Mouse (Mus musculus) myocyte (in vitro differentiated cells): ENCODE results near the gene Bhmt. TPM values are rescaled to one million over a fixed set of nuclear protein-coding genes. Genes with fewer than 3 reads are reported as not detected.
"Not testable (repeated sequence)": the region's sequence is repeated elsewhere in the genome, so short reads cannot be mapped to it uniquely, and the experiment has no call there.

ENCODE experiments used
- H3K27me3 ChIP-seq: one replicate; pipeline ENCODE4 v1.6.1; 2011; ENCODE audit not compliant: control insufficient read depth, insufficient read depth, insufficient read length
- H3K36me3 ChIP-seq: one replicate; pipeline ENCODE4 v1.6.1; 2011; ENCODE audit not compliant: control insufficient read depth, insufficient read depth
- H3K4me2 ChIP-seq: one replicate; pipeline ENCODE4 v1.6.1; 2011; ENCODE audit warnings: low read depth, control low read depth
- H3K4me3 ChIP-seq: one replicate; pipeline ENCODE4 v1.5.1; 2011; ENCODE audit warnings: mild to moderate bottlenecking, control low read depth, moderate library complexity
- H3K79me2 ChIP-seq: one replicate; pipeline ENCODE4 v1.6.1; 2011; ENCODE audit not compliant: control insufficient read depth, insufficient read depth
- H3ac ChIP-seq: one replicate; pipeline ENCODE4 v1.6.1; 2011; ENCODE audit not compliant: control insufficient read depth, insufficient read length
- CEBPB ChIP-seq: IDR thresholded peaks from 2 replicates; pipeline ENCODE4 v1.6.1; 2011; ENCODE audit warnings: mild to moderate bottlenecking, moderate library complexity; ENCODE audit not compliant: poor library complexity, insufficient read depth, severe bottlenecking
- E2F4 ChIP-seq: IDR thresholded peaks from one replicate; pipeline ENCODE4 v1.6.1; 2011; ENCODE audit warnings: mild to moderate bottlenecking, control low read depth, moderate library complexity; ENCODE audit not compliant: insufficient read depth
- MAX ChIP-seq: IDR thresholded peaks from one replicate; pipeline ENCODE4 v1.6.1; 2011; ENCODE audit warnings: low read depth, mild to moderate bottlenecking, control low read depth
- MYOD1 ChIP-seq, 3 experiments: IDR thresholded peaks; one replicate each; pipeline ENCODE4 v1.6.1; 2011; ENCODE audit warnings: control low read depth in 2 of 3, low read depth in 2 of 3, mild to moderate bottlenecking in 2 of 3, moderate library complexity in 1 of 3; ENCODE audit not compliant: insufficient read length in 2 of 3, control insufficient read depth in 1 of 3
- MYOG ChIP-seq, 3 experiments: IDR thresholded peaks; one replicate each; pipeline ENCODE4 v1.6.1; 2011; ENCODE audit warnings: control low read depth in 2 of 3, low read depth in 2 of 3, mild to moderate bottlenecking in 2 of 3; ENCODE audit not compliant: insufficient read length in 2 of 3, control insufficient read depth in 1 of 3, insufficient read depth in 1 of 3
- POLR2A ChIP-seq: IDR thresholded peaks from one replicate; pipeline ENCODE4 v1.6.1; 2011; ENCODE audit warnings: low read depth, mild to moderate bottlenecking, control low read depth, moderate library complexity; ENCODE audit not compliant: insufficient read length
- POLR2AphosphoS2 ChIP-seq: IDR thresholded peaks from one replicate; pipeline ENCODE4 v1.6.1; 2011; ENCODE audit warnings: low read depth, control low read depth; ENCODE audit not compliant: insufficient read length
- REST ChIP-seq: IDR thresholded peaks from one replicate; pipeline ENCODE4 v1.6.1; 2011; ENCODE audit warnings: mild to moderate bottlenecking, control low read depth, moderate library complexity; ENCODE audit not compliant: insufficient read depth, insufficient read length
- SRF ChIP-seq: IDR thresholded peaks from one replicate; pipeline ENCODE4 v1.6.1; 2011; ENCODE audit warnings: low read depth; ENCODE audit not compliant: control insufficient read depth, insufficient read length
- TCF12 ChIP-seq: IDR thresholded peaks from one replicate; pipeline ENCODE4 v1.6.1; 2011; ENCODE audit warnings: mild to moderate bottlenecking, control low read depth; ENCODE audit not compliant: poor library complexity, insufficient read depth, severe bottlenecking
- TCF3 ChIP-seq: IDR thresholded peaks from one replicate; pipeline ENCODE4 v1.6.1; 2011; ENCODE audit warnings: low read depth, control low read depth; ENCODE audit not compliant: insufficient read length
- USF1 ChIP-seq: IDR thresholded peaks from one replicate; pipeline ENCODE4 v1.6.1; 2011; ENCODE audit warnings: low read depth, mild to moderate bottlenecking, control low read depth, moderate library complexity
- polyA plus RNA-seq: library from polyadenylated mRNA; unstranded; fragments of >200 nt; fragmentation: generic; extraction: Trizol; gene quantifications from one replicate; pipeline ENCODE4 v1.2.1, GENCODE M21; 2012; ENCODE audit warnings: missing spikeins

Bhmt gene
- polyA plus RNA-seq, 1 experiment, result not detected

GRCm38 (mm10) chr13:93604698-93605097 lies 33.1 kb downstream of the Bhmt start:
- no peak overlapping the region for H3K4me3 ChIP-seq
- no peak overlapping the region for H3ac ChIP-seq
- H3K36me3 ChIP-seq, result no peaks in the 10 kb centered on the region
- no peak overlapping the region for H3K4me2 ChIP-seq
- H3K79me2 ChIP-seq, result no peaks in the 10 kb centered on the region
- H3K27me3 ChIP-seq, result no peaks in the 10 kb centered on the region
- no peak for TF ChIP-seq TCF12
- no peak for TF ChIP-seq MAX
- TF ChIP-seq USF1, result no peak
- TF ChIP-seq POLR2AphosphoS2, result no peak
- no peak for TF ChIP-seq MYOD1 (IDR thresholded peaks at IDR 0.05; ENCODE audit: control insufficient read depth in 1 of 3, insufficient read length in 2 of 3, low read depth in 2 of 3)
- TF ChIP-seq MYOG (IDR thresholded peaks at IDR 0.05; ENCODE audit: control insufficient read depth in 1 of 3, insufficient read depth in 1 of 3, insufficient read length in 2 of 3, low read depth in 2 of 3), result no peak
- no peak for TF ChIP-seq SRF
- TF ChIP-seq TCF3, result no peak
- TF ChIP-seq E2F4, result no peak
- no peak for TF ChIP-seq POLR2A
- no peak for TF ChIP-seq CEBPB
- no peak for TF ChIP-seq REST

GRCm38 (mm10) chr13:93601527-93601926 lies 36.2 kb downstream of the Bhmt start:
- H3K4me2 ChIP-seq, result no peak overlapping the region
- no peaks in the 10 kb centered on the region for H3K36me3 ChIP-seq
- H3K27me3 ChIP-seq, result no peaks in the 10 kb centered on the region
- no peak overlapping the region for H3ac ChIP-seq
- no peak for TF ChIP-seq SRF
- no peak for TF ChIP-seq MYOG (IDR thresholded peaks at IDR 0.05; ENCODE audit: control insufficient read depth in 1 of 3, insufficient read depth in 1 of 3, insufficient read length in 2 of 3, low read depth in 2 of 3)
- no peak for TF ChIP-seq MAX
- no peak for TF ChIP-seq MYOD1 (IDR thresholded peaks at IDR 0.05; ENCODE audit: control insufficient read depth in 1 of 3, insufficient read length in 2 of 3, low read depth in 2 of 3)
- no peak for TF ChIP-seq E2F4
- TF ChIP-seq TCF12, result no peak
- TF ChIP-seq REST, result no peak
- no peak for TF ChIP-seq CEBPB
- TF ChIP-seq USF1, result no peak
- TF ChIP-seq TCF3, result no peak
- no peak for TF ChIP-seq POLR2AphosphoS2
- no peak for TF ChIP-seq POLR2A
- H3K79me2 ChIP-seq, result no peaks in the 10 kb centered on the region
- no peak overlapping the region for H3K4me3 ChIP-seq

DNA sequence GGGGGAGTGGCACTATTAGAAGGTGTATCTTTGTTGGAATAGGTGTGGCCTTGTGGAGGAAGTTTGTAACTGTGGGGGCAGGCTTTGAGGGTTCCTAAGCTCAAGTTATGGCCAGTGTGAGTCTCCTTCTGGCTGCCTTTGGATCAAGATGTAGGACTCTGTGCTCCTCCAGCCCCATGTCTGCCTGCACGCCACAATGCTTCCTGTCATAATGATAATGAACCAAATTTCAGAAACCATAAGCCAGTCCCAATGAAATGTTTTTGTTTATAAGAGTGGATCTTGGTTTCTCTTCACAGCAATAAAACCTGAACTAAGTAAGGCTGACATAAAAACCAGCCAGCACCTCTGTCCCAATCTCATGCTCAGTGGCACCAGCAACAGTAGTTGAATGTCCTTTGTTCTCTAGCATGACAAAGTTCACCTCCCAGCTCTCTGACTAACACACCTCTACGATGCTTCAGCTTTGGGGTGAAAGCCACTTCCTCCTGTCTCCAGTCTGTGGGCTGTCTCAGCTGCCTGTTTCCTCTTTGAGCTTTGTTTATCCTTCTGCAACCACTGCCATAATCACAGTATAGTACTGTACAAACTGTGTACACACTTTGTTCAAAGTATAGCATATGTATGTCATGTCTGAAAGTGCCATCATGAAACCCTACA lies 44.6 kb downstream of the Bhmt start:
- Histone ChIP-seq H3K36me3 (no peaks in the 10 kb centered on the region), H3K4me2 (no peak overlapping the region), H3ac (no peak overlapping the region), H3K27me3 (no peaks in the 10 kb centered on the region), H3K4me3 (no peak overlapping the region), H3K79me2 (no peaks in the 10 kb centered on the region)
- TF ChIP-seq CEBPB (no peak), MYOD1 (IDR thresholded peaks at IDR 0.05; ENCODE audit: control insufficient read depth in 1 of 3, insufficient read length in 2 of 3, low read depth in 2 of 3) (no peak), E2F4 (no peak), REST (no peak), POLR2AphosphoS2 (no peak), MAX (no peak), MYOG (IDR thresholded peaks at IDR 0.05; ENCODE audit: control insufficient read depth in 1 of 3, insufficient read depth in 1 of 3, insufficient read length in 2 of 3, low read depth in 2 of 3) (no peak), TCF12 (no peak), SRF (no peak), TCF3 (no peak), USF1 (no peak), POLR2A (no peak)

- not testable (repeated sequence) for H3K27me3 ChIP-seq, H3K36me3 ChIP-seq, H3K4me3 ChIP-seq, H3K79me2 ChIP-seq, H3K4me2 ChIP-seq, H3ac ChIP-seq
Observed at GRCm38 (mm10) chr13:93582526-93582925, 55.2 kb downstream of the Bhmt start.

- Histone ChIP-seq H3K79me2 (no peaks in the 10 kb centered on the region), H3K4me3 (no peak overlapping the region), H3ac (no peak overlapping the region), H3K36me3 (no peaks in the 10 kb centered on the region), H3K27me3 (no peaks in the 10 kb centered on the region), H3K4me2 (no peak overlapping the region)
- TF ChIP-seq E2F4 (no peak), REST (no peak), CEBPB (no peak), MAX (no peak), POLR2A (no peak), SRF (no peak), MYOG (IDR thresholded peaks at IDR 0.05; ENCODE audit: control insufficient read depth in 1 of 3, insufficient read depth in 1 of 3, insufficient read length in 2 of 3, low read depth in 2 of 3) (no peak), POLR2AphosphoS2 (no peak), USF1 (no peak), TCF12 (no peak)
Observed at GRCm38 (mm10) chr13:93580431-93580830, 57.3 kb downstream of the Bhmt start.
